Mouse (Mus musculus) induced T-regulatory cell, adult 2 months (primary cell): ENCODE measurements at regions not wholly inside any gene's neighbourhood (a gene's known extent, or its start where the extent isn't known, plus 50 kb on each side); places are given as distances from the start of the nearest gene placed in this dataset.

Source experiments
- DNase-seq: peaks from one replicate; pipeline ENCODE4 v3.0.0-alpha.2; 2012; ENCODE audit warnings: low read depth

GRCm38 (mm10) chr11:43952151-43952550 lies 51.1 kb upstream of the Adra1b start:
- DNase-seq: no peak

GRCm38 (mm10) chr11:43958241-43958975 lies 57.4 kb upstream of the Adra1b start:
- DNase-seq: no peak

GRCm38 (mm10) chr11:43958976-43959315 lies 57.9 kb upstream of the Adra1b start:
- DNase-seq: no peak

GRCm38 (mm10) chr11:43960348-43961105 lies 59.5 kb upstream of the Adra1b start:
- DNase-seq: no peak

- DNase-seq: no peak
Observed at GRCm38 (mm10) chr11:43961398-43962070, 60.5 kb upstream of the Adra1b start.

GRCm38 (mm10) chr11:43967764-43968163 lies 66.8 kb upstream of the Adra1b start:
- DNase-seq: no peak

- DNase-seq: no peak
Observed at GRCm38 (mm10) chr11:43971886-43972285, 70.9 kb upstream of the Adra1b start.

GRCm38 (mm10) chr11:43976024-43976423 lies 75.0 kb upstream of the Adra1b start:
- no peak for DNase-seq

GRCm38 (mm10) chr11:43979406-43979805 lies 78.4 kb upstream of the Adra1b start:
- no peak for DNase-seq

- DNase-seq: no peak
Observed at GRCm38 (mm10) chr11:43980444-43980843, 79.4 kb upstream of the Adra1b start.

GRCm38 (mm10) chr11:43989911-43990430 lies 89.0 kb upstream of the Adra1b start:
- no peak for DNase-seq

GRCm38 (mm10) chr11:43992011-43992471 lies 91.0 kb upstream of the Adra1b start:
- DNase-seq: no peak

- DNase-seq: no peak
Observed at GRCm38 (mm10) chr11:43998046-43998725, 97.2 kb upstream of the Adra1b start.

GRCm38 (mm10) chr11:44000056-44000455 lies 99.0 kb upstream of the Adra1b start:
- no peak for DNase-seq

- DNase-seq: no peak
Observed at GRCm38 (mm10) chr11:44001843-44002589, 101.0 kb upstream of the Adra1b start.

- no peak for DNase-seq
Observed at GRCm38 (mm10) chr11:44002716-44003522, 101.9 kb upstream of the Adra1b start.

- no peak for DNase-seq
Observed at GRCm38 (mm10) chr11:44007526-44008040, 106.6 kb upstream of the Adra1b start.

GRCm38 (mm10) chr11:44012314-44012713 lies 111.3 kb upstream of the Adra1b start:
- no peak for DNase-seq

- no peak for DNase-seq
Observed at GRCm38 (mm10) chr11:44013841-44014240, 112.8 kb upstream of the Adra1b start.

GRCm38 (mm10) chr11:44021638-44022037 lies 120.6 kb upstream of the Adra1b start:
- DNase-seq: no peak
